Mouse (Mus musculus): ENCODE measurements around the gene Tm7sf2. TPM values are rescaled to one million over a fixed set of nuclear protein-coding genes. Genes with fewer than 3 reads are reported as not detected.

Tm7sf2 gene
- total and polyA plus RNA-seq, 3 experiments, result 15.0 to 24.0 (median 17.2) TPM

DNA sequence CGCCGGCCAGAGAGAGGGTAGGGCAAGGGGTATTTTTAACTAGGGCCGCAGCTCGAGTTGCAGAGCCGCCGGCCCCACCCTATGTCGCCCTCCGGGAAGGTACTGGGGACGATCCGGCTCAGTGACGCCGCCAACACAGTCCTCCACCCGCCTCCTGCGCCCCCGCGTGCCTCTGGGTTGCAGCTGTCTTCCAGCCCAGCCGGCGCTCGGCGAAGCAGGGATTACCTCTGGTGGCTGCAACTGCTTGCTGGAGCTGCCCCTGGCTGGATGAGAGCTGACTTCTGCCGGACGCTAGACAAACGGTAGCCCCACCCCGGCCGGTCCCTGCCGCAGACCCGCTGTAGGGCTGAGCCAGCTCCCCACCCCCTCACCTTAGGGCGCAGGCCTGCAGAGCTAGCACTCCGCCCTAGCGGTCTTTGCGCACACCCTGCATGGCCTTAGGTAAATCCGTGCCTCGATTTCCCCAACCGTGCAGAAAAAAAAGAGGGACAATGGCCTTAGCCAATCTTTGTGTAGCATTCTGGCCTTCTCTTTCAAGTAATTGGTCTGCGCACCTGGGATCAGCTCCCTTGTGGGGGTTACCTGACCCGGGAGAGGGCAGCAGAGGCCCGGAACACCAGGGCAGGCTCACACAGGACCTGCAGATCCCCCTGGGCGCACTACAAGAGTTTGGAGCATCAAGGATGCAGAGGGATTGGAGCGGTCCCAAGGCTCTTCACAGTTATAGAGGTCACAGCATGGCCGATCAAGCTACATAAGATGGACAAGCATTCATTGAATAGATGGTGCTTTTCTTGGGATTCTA lies 52.5 kb downstream of the Tm7sf2 start, which contains the start of gene Capn1:
Capn1 (minus strand) TSS at position 387 of the 805 bp plus-strand sequence.
- Histone ChIP-seq H3K4me1 (ENCODE audit: insufficient read depth, low read depth, low read length) (peaks cover 88% of the 10 kb centered on the region), H3K36me3 (replicated peaks) (peaks cover 39% of the 10 kb centered on the region), H3K4me3 (ENCODE audit: low read depth, low read length) (peak within 1 kb of the TSS; percentile 83), H3K9me3 (replicated peaks) (no peaks in the 10 kb centered on the region), H3K27me3 (ENCODE audit: insufficient read depth, low read length) (no peaks in the 10 kb centered on the region)
- DNase-seq (ENCODE audit: low spot score) (peak; percentile 74), ATAC-seq (ENCODE audit: extremely low read depth, insufficient number of reproducible peaks, low FRiP score, poor library complexity, severe bottlenecking) (no peak)
- TF ChIP-seq TAL1 (conservative IDR thresholded peaks at IDR 0.05; ENCODE audit: low read depth, low read length) (no peak), CTCF (IDR thresholded peaks at IDR 0.05; ENCODE audit: low read depth, low read length) (no peak), POLR2AphosphoS5 (IDR thresholded peaks at IDR 0.05; ENCODE audit: insufficient replicate concordance, low read depth, low read length) (no peak), GATA2 (IDR thresholded peaks at IDR 0.05; ENCODE audit: borderline replicate concordance, low read depth, low read length) (no peak), GATA1 (IDR thresholded peaks at IDR 0.05; ENCODE audit: borderline replicate concordance, low read length) (no peak)

DNA sequence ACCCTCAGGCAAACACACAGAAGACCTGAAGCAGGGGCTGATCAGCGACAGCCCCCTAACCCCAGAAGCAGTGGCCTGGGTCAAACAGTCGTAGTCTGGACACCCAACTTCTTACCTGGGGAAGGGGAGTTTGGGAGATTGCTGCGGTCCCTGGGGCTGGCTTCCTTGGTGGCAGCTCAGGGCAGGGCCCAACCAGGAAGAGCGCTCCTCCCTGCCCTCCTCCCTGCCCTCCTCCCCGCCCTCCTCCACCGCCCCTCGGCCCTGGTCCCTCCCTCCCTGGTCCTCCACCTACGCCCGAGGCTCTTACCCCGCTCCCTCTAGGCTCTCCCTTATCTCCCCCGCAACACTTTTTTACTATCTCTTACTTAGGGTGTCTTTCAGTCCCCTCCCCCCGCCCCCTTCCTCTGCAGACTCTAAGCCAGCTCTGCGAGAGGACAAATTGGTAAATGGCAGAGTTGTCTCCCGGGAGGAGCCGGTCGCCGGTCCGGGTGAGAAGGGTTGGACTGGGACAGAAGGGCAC lies 53.1 kb downstream of the Tm7sf2 start:
- peak; percentile 90 for ATAC-seq (ENCODE audit: extremely low read depth, insufficient number of reproducible peaks, low FRiP score, poor library complexity, severe bottlenecking)
- Histone ChIP-seq H3K27me3 (ENCODE audit: insufficient read depth, low read length) (no peaks in the 10 kb centered on the region), H3K9me3 (replicated peaks) (no peaks in the 10 kb centered on the region), H3K36me3 (replicated peaks) (peaks cover 45% of the 10 kb centered on the region), H3K4me3 (ENCODE audit: low read depth, low read length) (peak overlapping the region; percentile 83), H3K4me1 (ENCODE audit: insufficient read depth, low read depth, low read length) (peaks cover 88% of the 10 kb centered on the region)
- peak; percentile 83 for DNase-seq (ENCODE audit: low spot score)
- TF ChIP-seq POLR2AphosphoS5 (IDR thresholded peaks at IDR 0.05; ENCODE audit: insufficient replicate concordance, low read depth, low read length) (no peak), GATA2 (IDR thresholded peaks at IDR 0.05; ENCODE audit: borderline replicate concordance, low read depth, low read length) (no peak), GATA1 (IDR thresholded peaks at IDR 0.05; ENCODE audit: borderline replicate concordance, low read length) (no peak), TAL1 (conservative IDR thresholded peaks at IDR 0.05; ENCODE audit: low read depth, low read length) (no peak), CTCF (IDR thresholded peaks at IDR 0.05; ENCODE audit: low read depth, low read length) (no peak)

DNA sequence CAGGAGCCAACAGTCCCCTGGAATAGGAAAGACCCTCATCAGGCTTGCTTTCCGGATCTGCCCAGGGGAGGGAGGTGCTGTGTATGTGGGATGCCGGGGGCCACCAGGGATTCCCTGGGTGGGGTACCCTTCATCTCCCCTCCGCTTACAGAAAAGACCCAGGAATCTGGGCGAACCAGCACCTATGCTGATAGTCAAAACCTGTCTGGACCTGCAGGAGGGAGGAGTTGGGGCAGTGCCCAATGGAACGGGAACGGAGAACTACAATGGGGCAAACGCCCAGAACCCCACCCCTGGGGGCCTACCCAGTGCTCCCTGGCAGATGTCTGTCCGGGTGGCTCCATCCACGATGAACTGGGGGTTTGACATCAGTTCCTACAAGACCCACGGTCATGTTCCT lies 54.5 kb downstream of the Tm7sf2 start:
- no peaks in the 10 kb centered on the region for H3K9me3 ChIP-seq (replicated peaks)
- DNase-seq (ENCODE audit: low spot score) (no peak), ATAC-seq (ENCODE audit: extremely low read depth, insufficient number of reproducible peaks, low FRiP score, poor library complexity, severe bottlenecking) (no peak)
- TF ChIP-seq TAL1 (conservative IDR thresholded peaks at IDR 0.05; ENCODE audit: low read depth, low read length) (no peak), GATA2 (IDR thresholded peaks at IDR 0.05; ENCODE audit: borderline replicate concordance, low read depth, low read length) (no peak), CTCF (IDR thresholded peaks at IDR 0.05; ENCODE audit: low read depth, low read length) (no peak), POLR2AphosphoS5 (IDR thresholded peaks at IDR 0.05; ENCODE audit: insufficient replicate concordance, low read depth, low read length) (no peak), GATA1 (IDR thresholded peaks at IDR 0.05; ENCODE audit: borderline replicate concordance, low read length) (no peak)
- H3K27me3 ChIP-seq (ENCODE audit: insufficient read depth, low read length), result no peaks in the 10 kb centered on the region
- H3K4me3 ChIP-seq (ENCODE audit: low read depth, low read length), result peak overlapping the region; percentile 83; the same call in 1 of the 2 replicates
- peaks cover 57% of the 10 kb centered on the region for H3K36me3 ChIP-seq (replicated peaks)
- H3K4me1 ChIP-seq (ENCODE audit: insufficient read depth, low read depth, low read length), result peaks cover 80% of the 10 kb centered on the region

Other genes starting within 250 kb of the Tm7sf2 start
Only the 20 nearest of the 29 such genes appear.
- gene Cdc42ep2, start 143.6 kb downstream of the Tm7sf2 start, total RNA-seq (2014; fragmentation: Nextera tagmentation), result 1.8 and 2.1 TPM in 2 replicates
- 2.2 and 3.6 TPM in 2 replicates for gene Cdc42ep2, start 143.6 kb downstream of the Tm7sf2 start, total RNA-seq (2017)
- 0.66 and 0.76 TPM in 2 replicates for gene Cdc42ep2, start 143.6 kb downstream of the Tm7sf2 start, polyA plus RNA-seq (2012)
- 139 and 147 TPM in 2 replicates for gene Pola2, start 104.2 kb downstream of the Tm7sf2 start, total RNA-seq (2014; fragmentation: Nextera tagmentation)
- gene Pola2, start 104.2 kb downstream of the Tm7sf2 start, total RNA-seq (2017), result 86.0 and 93.4 TPM in 2 replicates
- 51.6 and 55.0 TPM in 2 replicates for gene Pola2, start 104.2 kb downstream of the Tm7sf2 start, polyA plus RNA-seq (2012)
- not detected in 2 replicates for gene Slc22a20, start 82.2 kb downstream of the Tm7sf2 start, total RNA-seq (2014; fragmentation: Nextera tagmentation)
- gene Slc22a20, start 82.2 kb downstream of the Tm7sf2 start, total RNA-seq (2017), result not detected in 2 replicates
- gene Slc22a20, start 82.2 kb downstream of the Tm7sf2 start, polyA plus RNA-seq (2012), result not detected in 2 replicates
- gene Capn1, start 52.5 kb downstream of the Tm7sf2 start, total RNA-seq (2014; fragmentation: Nextera tagmentation), result 38.5 and 40.9 TPM in 2 replicates
- gene Capn1, start 52.5 kb downstream of the Tm7sf2 start, total RNA-seq (2017), result 55.5 and 56.5 TPM in 2 replicates
- gene Capn1, start 52.5 kb downstream of the Tm7sf2 start, polyA plus RNA-seq (2012), result 140 and 168 TPM in 2 replicates
- gene Syvn1, start 21.8 kb downstream of the Tm7sf2 start, total RNA-seq (2014; fragmentation: Nextera tagmentation), result 27.0 and 39.7 TPM in 2 replicates
- 4.8 and 5.9 TPM in 2 replicates for gene Syvn1, start 21.8 kb downstream of the Tm7sf2 start, total RNA-seq (2017)
- 78.2 and 84.1 TPM in 2 replicates for gene Syvn1, start 21.8 kb downstream of the Tm7sf2 start, polyA plus RNA-seq (2012)
- 46.6 and 51.6 TPM in 2 replicates for gene Mrpl49, start 10.6 kb downstream of the Tm7sf2 start, total RNA-seq (2014; fragmentation: Nextera tagmentation)
- gene Mrpl49, start 10.6 kb downstream of the Tm7sf2 start, total RNA-seq (2017), result 46.9 and 52.4 TPM in 2 replicates
- gene Mrpl49, start 10.6 kb downstream of the Tm7sf2 start, polyA plus RNA-seq (2012), result 41.8 and 46.8 TPM in 2 replicates
- 3,086 and 3,502 TPM in 2 replicates for gene Fau, start 10.5 kb downstream of the Tm7sf2 start, total RNA-seq (2014; fragmentation: Nextera tagmentation)
- gene Fau, start 10.5 kb downstream of the Tm7sf2 start, total RNA-seq (2017), result 2,639 and 2,986 TPM in 2 replicates
- gene Fau, start 10.5 kb downstream of the Tm7sf2 start, polyA plus RNA-seq (2012), result 5,636 and 5,712 TPM in 2 replicates
- 8.3 and 16.3 TPM in 2 replicates for gene Znhit2, start 7.2 kb downstream of the Tm7sf2 start, total RNA-seq (2014; fragmentation: Nextera tagmentation)
- gene Znhit2, start 7.2 kb downstream of the Tm7sf2 start, total RNA-seq (2017), result 11.0 and 23.3 TPM in 2 replicates
- 58.7 and 60.6 TPM in 2 replicates for gene Znhit2, start 7.2 kb downstream of the Tm7sf2 start, polyA plus RNA-seq (2012)
- 24.7 and 32.4 TPM in 2 replicates for gene Vps51, start 8.9 kb upstream of the Tm7sf2 start, total RNA-seq (2014; fragmentation: Nextera tagmentation)
- gene Vps51, start 8.9 kb upstream of the Tm7sf2 start, total RNA-seq (2017), result 33.2 and 39.8 TPM in 2 replicates
- gene Vps51, start 8.9 kb upstream of the Tm7sf2 start, polyA plus RNA-seq (2012), result 29.3 and 34.9 TPM in 2 replicates
- not detected in 2 replicates for gene Tmem262, start 11.7 kb upstream of the Tm7sf2 start, total RNA-seq (2014; fragmentation: Nextera tagmentation)
- not detected in 2 replicates for gene Tmem262, start 11.7 kb upstream of the Tm7sf2 start, total RNA-seq (2017)
- gene Tmem262, start 11.7 kb upstream of the Tm7sf2 start, polyA plus RNA-seq (2012), result not detected in 2 replicates
- gene Gm28374, start 13.9 kb upstream of the Tm7sf2 start, total RNA-seq (2014; fragmentation: Nextera tagmentation), result not detected in 2 replicates
- 0.87 and 0.98 TPM in 2 replicates for gene Gm28374, start 13.9 kb upstream of the Tm7sf2 start, total RNA-seq (2017)
- 0.37 and 0.75 TPM in 2 replicates for gene Gm28374, start 13.9 kb upstream of the Tm7sf2 start, polyA plus RNA-seq (2012)
- 21.6 and 24.5 TPM in 2 replicates for gene Zfpl1, start 16.6 kb upstream of the Tm7sf2 start, total RNA-seq (2014; fragmentation: Nextera tagmentation)
- 32.8 and 36.1 TPM in 2 replicates for gene Zfpl1, start 16.6 kb upstream of the Tm7sf2 start, total RNA-seq (2017)
- gene Zfpl1, start 16.6 kb upstream of the Tm7sf2 start, polyA plus RNA-seq (2012), result 56.3 and 59.9 TPM in 2 replicates
- gene Cdca5, start 16.6 kb upstream of the Tm7sf2 start, total RNA-seq (2014; fragmentation: Nextera tagmentation), result 24.7 and 45.0 TPM in 2 replicates
- gene Cdca5, start 16.6 kb upstream of the Tm7sf2 start, total RNA-seq (2017), result 40.5 and 43.3 TPM in 2 replicates
- gene Cdca5, start 16.6 kb upstream of the Tm7sf2 start, polyA plus RNA-seq (2012), result 14.8 and 17.6 TPM in 2 replicates
- gene AC131692.1, start 26.0 kb upstream of the Tm7sf2 start, total RNA-seq (2014; fragmentation: Nextera tagmentation), result 1.3 and 5.6 TPM in 2 replicates
- gene AC131692.1, start 26.0 kb upstream of the Tm7sf2 start, total RNA-seq (2017), result 1.3 and 1.4 TPM in 2 replicates
- 3.4 and 3.5 TPM in 2 replicates for gene AC131692.1, start 26.0 kb upstream of the Tm7sf2 start, polyA plus RNA-seq (2012)
- 1.1 and 1.8 TPM in 2 replicates for gene Naaladl1, start 37.4 kb upstream of the Tm7sf2 start, total RNA-seq (2014; fragmentation: Nextera tagmentation)
- 0.44 and 0.87 TPM in 2 replicates for gene Naaladl1, start 37.4 kb upstream of the Tm7sf2 start, total RNA-seq (2017)
- gene Naaladl1, start 37.4 kb upstream of the Tm7sf2 start, polyA plus RNA-seq (2012), result 0.32 and 0.36 TPM in 2 replicates
- 7.9 and 10.1 TPM in 2 replicates for gene Sac3d1, start 50.3 kb upstream of the Tm7sf2 start, total RNA-seq (2014; fragmentation: Nextera tagmentation)
- gene Sac3d1, start 50.3 kb upstream of the Tm7sf2 start, total RNA-seq (2017), result 10.2 and 22.9 TPM in 2 replicates
- 69.2 and 78.7 TPM in 2 replicates for gene Sac3d1, start 50.3 kb upstream of the Tm7sf2 start, polyA plus RNA-seq (2012)
- 21.4 and 25.7 TPM in 2 replicates for gene Snx15, start 59.9 kb upstream of the Tm7sf2 start, total RNA-seq (2014; fragmentation: Nextera tagmentation)
- 13.2 and 15.3 TPM in 2 replicates for gene Snx15, start 59.9 kb upstream of the Tm7sf2 start, total RNA-seq (2017)
- gene Snx15, start 59.9 kb upstream of the Tm7sf2 start, polyA plus RNA-seq (2012), result 70.1 and 84.0 TPM in 2 replicates
- not detected in 2 replicates for gene Batf2, start 72.6 kb upstream of the Tm7sf2 start, total RNA-seq (2014; fragmentation: Nextera tagmentation)
- gene Batf2, start 72.6 kb upstream of the Tm7sf2 start, total RNA-seq (2017), result 0.33 TPM in 1 of 2 replicates, not detected in the other
- not detected in 2 replicates for gene Batf2, start 72.6 kb upstream of the Tm7sf2 start, polyA plus RNA-seq (2012)
- gene Arl2, start 73.2 kb upstream of the Tm7sf2 start, total RNA-seq (2014; fragmentation: Nextera tagmentation), result 49.8 and 60.0 TPM in 2 replicates
- 28.5 and 29.2 TPM in 2 replicates for gene Arl2, start 73.2 kb upstream of the Tm7sf2 start, total RNA-seq (2017)
- 76.9 and 83.5 TPM in 2 replicates for gene Arl2, start 73.2 kb upstream of the Tm7sf2 start, polyA plus RNA-seq (2012)
- gene Majin, start 116.0 kb upstream of the Tm7sf2 start, total RNA-seq (2014; fragmentation: Nextera tagmentation), result not detected in 2 replicates
- gene Majin, start 116.0 kb upstream of the Tm7sf2 start, total RNA-seq (2017), result 0.11 TPM in 1 of 2 replicates, not detected in the other
- gene Majin, start 116.0 kb upstream of the Tm7sf2 start, polyA plus RNA-seq (2012), result not detected in 2 replicates

All from G1E (cell line).